Mouse (Mus musculus) CD4-positive, CD25-positive, alpha-beta regulatory T cell (primary cell): ENCODE results near the gene Gm20830. TPM values are rescaled to one million over a fixed set of nuclear protein-coding genes. Genes with fewer than 3 reads are reported as not detected.

Experiments used
- polyA plus RNA-seq: library from polyadenylated mRNA; unstranded; fragments of 100-300 nt; shearing (Covaris generic); gene quantifications from one replicate; pipeline ENCODE4 v1.2.1, GENCODE M21; 2017

Gene Gm20830
- not detected for polyA plus RNA-seq

DNA sequence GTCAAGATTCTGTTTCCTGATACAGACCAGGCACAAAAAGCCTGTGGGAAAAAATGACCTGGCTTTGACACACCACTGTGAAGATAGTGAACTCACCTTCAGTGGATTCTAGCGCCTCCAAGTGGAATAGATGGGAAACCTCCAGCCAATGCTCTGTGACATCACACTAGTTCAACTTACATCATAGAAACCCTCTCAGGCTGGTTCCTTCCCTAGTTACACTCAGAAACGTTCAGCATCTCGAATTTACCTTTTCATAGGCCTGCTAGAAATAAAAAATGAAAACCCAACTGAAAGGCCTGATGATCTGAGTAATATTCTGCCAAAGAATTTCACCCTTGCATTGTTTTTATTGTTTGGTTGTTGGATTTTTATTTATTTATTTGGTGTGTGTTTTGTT is at the start of gene Gm20830:
Gene Gm20830, minus strand, starts transcription at position 101 of the 400 bp plus-strand sequence.

Other genes with a start within 250 kb of the Gm20830 start
- gene Gm21719, start 235.4 kb downstream of the Gm20830 start, polyA plus RNA-seq: not detected